Mouse (Mus musculus) kidney, embryonic 14.5 days (tissue): ENCODE data around the gene Pmpcb. TPM values are rescaled to one million over a fixed set of nuclear protein-coding genes. Genes with fewer than 3 reads are reported as not detected.

Experiments
- ATAC-seq: fragments of 200-750 bp; cut with Nextera tagmentation; 2 replicates; pipeline ENCODE4 v1.8.0; 2017; ENCODE audit warnings: moderate number of reproducible peaks, mild to moderate bottlenecking, moderate TSS enrichment, moderate library complexity; ENCODE audit not compliant: low FRiP score, low TSS enrichment
- H3K27ac ChIP-seq: fragments of 300-500 bp; sonication (generic); 2 replicates; pipeline ENCODE4 v1.5.1; 2014; ENCODE audit warnings: low read depth, mild to moderate bottlenecking, low read length, moderate library complexity, mixed read lengths
- H3K27me3 ChIP-seq: fragments of 300-500 bp; sonication (generic); 2 replicates; pipeline ENCODE4 v1.6.1; 2014; ENCODE audit warnings: mild to moderate bottlenecking, low read length; ENCODE audit not compliant: control insufficient read depth, insufficient read depth
- H3K36me3 ChIP-seq: fragments of 300-500 bp; sonication (generic); 2 replicates; pipeline ENCODE4 v1.6.1; 2014; ENCODE audit warnings: low read length, mixed read lengths; ENCODE audit not compliant: control insufficient read depth, insufficient read depth
- H3K4me1 ChIP-seq: fragments of 300-500 bp; sonication (generic); 2 replicates; pipeline ENCODE4 v1.6.1; 2014; ENCODE audit warnings: low read length, mixed read lengths; ENCODE audit not compliant: control insufficient read depth, insufficient read depth
- H3K4me2 ChIP-seq: fragments of 300-500 bp; sonication (generic); replicated peaks from 2 replicates; pipeline ENCODE4 v1.6.1; 2014; ENCODE audit warnings: low read depth, mild to moderate bottlenecking, low read length
- H3K4me3 ChIP-seq: fragments of 300-500 bp; sonication (generic); 2 replicates; pipeline ENCODE4 v1.5.1; 2014; ENCODE audit warnings: mild to moderate bottlenecking, low read length
- H3K9ac ChIP-seq: fragments of 300-500 bp; sonication (generic); 2 replicates; pipeline ENCODE4 v1.6.1; 2014; ENCODE audit warnings: low read depth, mild to moderate bottlenecking, low read length, moderate library complexity
- H3K9me3 ChIP-seq: fragments of 300-500 bp; sonication (generic); 2 replicates; pipeline ENCODE4 v1.6.1; 2016; ENCODE audit warnings: low read length; ENCODE audit not compliant: control insufficient read depth
- WGBS: fragments of 180-500 bp; shearing (Covaris S2); extraction: QIAGEN DNeasy Blood & Tissue Kit; methylation state at CpG from one replicate; pipeline ENCODE4 v1.1.7; 2014; 5-methylcytosine and 5-hydroxymethylcytosine counted together
- polyA plus RNA-seq: library from polyadenylated mRNA; unstranded; fragments of >200 nt; fragmentation: Nextera tagmentation; extraction: Ambion mirVana; gene quantifications from 2 replicates; pipeline ENCODE4 v1.2.1, GENCODE M21; 2014

Pmpcb gene
- polyA plus RNA-seq, 1 experiment from 2014 or later, result 101 TPM

- Histone ChIP-seq H3K36me3 (peaks cover 56% of the 10 kb centered on the region), H3K4me1 (no peaks in the 10 kb centered on the region), H3K27me3 (no peaks in the 10 kb centered on the region), H3K9ac (no peak overlapping the region), H3K4me2 (no peak overlapping the region), H3K27ac (no peak overlapping the region), H3K9me3 (no peaks in the 10 kb centered on the region), H3K4me3 (no peak overlapping the region)
- no peak for ATAC-seq
- 94% methylated on average over 12 of the region's 12 CpGs for WGBS
These were observed 66.8 kb downstream of the Pmpcb start for GRCm38 (mm10) chr5:21803691-21804188.

- Histone ChIP-seq H3K27ac (no peak overlapping the region), H3K4me3 (no peak overlapping the region), H3K9me3 (no peaks in the 10 kb centered on the region), H3K4me1 (no peaks in the 10 kb centered on the region), H3K27me3 (no peaks in the 10 kb centered on the region), H3K4me2 (no peak overlapping the region), H3K9ac (no peak overlapping the region), H3K36me3 (peaks cover 46% of the 10 kb centered on the region)
- no peak for ATAC-seq
- WGBS, result 88% methylated on average over 4 of the region's 4 CpGs
These were observed 67.9 kb downstream of the Pmpcb start for GRCm38 (mm10) chr5:21804837-21805236.

Other genes with a start within 250 kb of the Pmpcb start
- 29.9 and 36.0 TPM in 2 replicates for gene Lrrc17, start 193.6 kb upstream of the Pmpcb start, polyA plus RNA-seq
- 0.43 TPM in 2 replicates for gene Fbxl13, start 91.5 kb upstream of the Pmpcb start, polyA plus RNA-seq
- 67.0 and 77.1 TPM in 2 replicates for gene Armc10, start 91.3 kb upstream of the Pmpcb start, polyA plus RNA-seq
- gene Napepld, start 35.7 kb upstream of the Pmpcb start, polyA plus RNA-seq, result 7.2 and 8.2 TPM in 2 replicates
- 92.6 and 99.3 TPM in 2 replicates for gene Dnajc2, start 48.1 kb downstream of the Pmpcb start, polyA plus RNA-seq
- 174 and 188 TPM in 2 replicates for gene Psmc2, start 48.1 kb downstream of the Pmpcb start, polyA plus RNA-seq
- gene Slc26a5, start 128.5 kb downstream of the Pmpcb start, polyA plus RNA-seq, result not detected in 2 replicates